Mouse (Mus musculus) kidney, postnatal 10 days (tissue): ENCODE results near the gene Mtg1.
A peak's percentile ranks its signal among the peaks of the same experiment; 100 is the strongest.
"Not testable (repeated sequence)": the region's sequence is repeated elsewhere in the genome, so short reads cannot be mapped to it uniquely, and the experiment has no call there.

Experiments used
- DNase-seq: peaks from one replicate; pipeline ENCODE4 v3.0.0; 2021; ENCODE audit warnings: mixed read lengths

The Mtg1 gene

GRCm38 (mm10) chr7:140127911-140128310 lies 9.5 kb upstream of the Mtg1 start:
- DNase-seq: no peak

GRCm38 (mm10) chr7:140132184-140132583 lies 5.2 kb upstream of the Mtg1 start:
- not testable (repeated sequence) for DNase-seq

- DNase-seq: not testable (repeated sequence)
Measured at GRCm38 (mm10) chr7:140134033-140134432, 3.3 kb upstream of the Mtg1 start.

- no peak for DNase-seq
Measured at GRCm38 (mm10) chr7:140135106-140135770, 2.1 kb upstream of the Mtg1 start.

- no peak for DNase-seq
Measured at GRCm38 (mm10) chr7:140138021-140138310, 602 bp downstream of the Mtg1 start.

- DNase-seq: peak; percentile 81
Measured at GRCm38 (mm10) chr7:140141350-140141749, 4.0 kb downstream of the Mtg1 start.

GRCm38 (mm10) chr7:140144550-140144949 lies 7.2 kb downstream of the Mtg1 start:
- no peak for DNase-seq

GRCm38 (mm10) chr7:140153383-140153782 lies 16.0 kb downstream of the Mtg1 start:
- DNase-seq: peak; percentile 39

GRCm38 (mm10) chr7:140153829-140154217 lies 16.5 kb downstream of the Mtg1 start:
- DNase-seq: no peak

- DNase-seq: no peak
Measured at GRCm38 (mm10) chr7:140154218-140154927, 17.0 kb downstream of the Mtg1 start, which contains the start of gene Sprn. Gene Sprn (minus strand): TSS chr7:140154877.

GRCm38 (mm10) chr7:140160363-140160762 lies 23.0 kb downstream of the Mtg1 start:
- DNase-seq: no peak

- no peak for DNase-seq
Measured at GRCm38 (mm10) chr7:140164664-140165063, 27.3 kb downstream of the Mtg1 start, which contains the start of gene Olfr522. Gene Olfr522 (minus strand): TSS chr7:140164764.

GRCm38 (mm10) chr7:140167950-140168349 lies 30.6 kb downstream of the Mtg1 start:
- DNase-seq: no peak

GRCm38 (mm10) chr7:140169386-140169785 lies 32.0 kb downstream of the Mtg1 start:
- no peak for DNase-seq

- no peak for DNase-seq
Measured at GRCm38 (mm10) chr7:140170863-140171262, 33.5 kb downstream of the Mtg1 start.

GRCm38 (mm10) chr7:140172936-140173335 lies 35.6 kb downstream of the Mtg1 start, which contains the start of gene Olfr523:
Gene Olfr523 (plus strand): TSS chr7:140173217.
- DNase-seq: no peak

GRCm38 (mm10) chr7:140179176-140179575 lies 41.8 kb downstream of the Mtg1 start:
- peak; percentile 9 for DNase-seq

GRCm38 (mm10) chr7:140180692-140181091 lies 43.3 kb downstream of the Mtg1 start:
- DNase-seq: no peak

GRCm38 (mm10) chr7:140184206-140184605 lies 46.8 kb downstream of the Mtg1 start:
- no peak for DNase-seq

- DNase-seq: peak; percentile 58
Measured at GRCm38 (mm10) chr7:140186646-140187620, 49.6 kb downstream of the Mtg1 start.

GRCm38 (mm10) chr7:140187721-140188390 lies 50.5 kb downstream of the Mtg1 start:
- DNase-seq: no peak
